Mouse (Mus musculus) cerebellum, adult 2 months (tissue): ENCODE measurements at regions not wholly inside any gene's neighbourhood (a gene's known extent, or its start where the extent isn't known, plus 50 kb on each side); places are given as distances from the start of the nearest gene placed in this dataset.

Experiments used
- CTCF ChIP-seq: fragments of 200-500 bp; IDR thresholded peaks from 2 replicates; pipeline ENCODE4 v1.5.1; 2011; ENCODE audit warnings: low read depth, mild to moderate bottlenecking, control low read depth, low read length, moderate library complexity, borderline replicate concordance; ENCODE audit not compliant: insufficient read depth
- POLR2A ChIP-seq: fragments of 200-500 bp; IDR thresholded peaks from 2 replicates; pipeline ENCODE4 v1.6.1; 2011; ENCODE audit warnings: low read length, control low read depth, borderline replicate concordance; ENCODE audit not compliant: insufficient read depth

GRCm38 (mm10) chr17:49206708-49207107 lies 221.5 kb upstream of the Mocs1 start:
- TF ChIP-seq CTCF (no peak), POLR2A (no peak)
